Mouse (Mus musculus): ENCODE measurements around the gene 4933427D14Rik. TPM values are rescaled to one million over a fixed set of nuclear protein-coding genes. Genes with fewer than 3 reads are reported as not detected.

4933427D14Rik gene
- total RNA-seq, 2 experiments from 2014 or later, result 8.8 to 9.4 TPM

DNA sequence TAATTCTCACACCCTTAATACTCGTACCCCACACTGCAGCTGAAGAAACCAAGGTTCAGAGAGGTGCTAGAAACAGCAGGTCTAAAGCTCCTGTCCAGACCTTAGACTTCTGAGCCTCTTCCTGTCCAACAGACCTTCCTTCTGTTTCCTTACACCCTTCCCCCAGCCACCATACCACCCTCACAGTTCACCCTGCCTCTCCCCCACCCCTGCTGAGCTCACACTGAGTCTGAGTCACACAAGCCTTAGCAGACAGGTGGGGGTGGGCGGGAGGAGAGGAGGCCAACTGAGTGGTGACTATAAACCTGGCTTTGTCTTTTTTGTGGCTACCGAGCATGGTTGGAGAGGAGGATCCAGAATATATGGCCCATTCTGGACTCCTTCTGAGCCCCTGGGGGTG lies 96.5 kb downstream of the 4933427D14Rik start:
- ATAC-seq (ENCODE audit: poor library complexity, severe bottlenecking), result no peak

GRCm38 (mm10) chr11:72104223-72104622 lies 103.0 kb downstream of the 4933427D14Rik start:
- ATAC-seq (ENCODE audit: poor library complexity, severe bottlenecking), result no peak

Other genes starting within 250 kb of the 4933427D14Rik start
- gene Aipl1, start 169.9 kb downstream of the 4933427D14Rik start, total RNA-seq (2015), result 0.29 and 0.93 TPM in 2 replicates
- 0.37 and 0.77 TPM in 2 replicates for gene Aipl1, start 169.9 kb downstream of the 4933427D14Rik start, total RNA-seq (2017)
- gene Pimreg, start 165.4 kb downstream of the 4933427D14Rik start, total RNA-seq (2015), result 34.0 and 34.1 TPM in 2 replicates
- 16.3 and 17.2 TPM in 2 replicates for gene Pimreg, start 165.4 kb downstream of the 4933427D14Rik start, total RNA-seq (2017)
- not detected in 2 replicates for gene Pitpnm3, start 71.7 kb downstream of the 4933427D14Rik start, total RNA-seq (2015)
- gene Pitpnm3, start 71.7 kb downstream of the 4933427D14Rik start, total RNA-seq (2017), result 0.07 TPM in 1 of 2 replicates, not detected in the other
- gene Gm43951, start 619 bp downstream of the 4933427D14Rik start, total RNA-seq (2015), result not detected in 2 replicates
- gene Gm43951, start 619 bp downstream of the 4933427D14Rik start, total RNA-seq (2017), result 0.11 and 0.24 TPM in 2 replicates
- gene Txndc17, start 88 bp upstream of the 4933427D14Rik start, total RNA-seq (2015), result 137 and 150 TPM in 2 replicates
- gene Txndc17, start 88 bp upstream of the 4933427D14Rik start, total RNA-seq (2017), result 50.6 and 51.3 TPM in 2 replicates
- 15.6 and 26.1 TPM in 2 replicates for gene Med31, start 8.1 kb upstream of the 4933427D14Rik start, total RNA-seq (2015)
- gene Med31, start 8.1 kb upstream of the 4933427D14Rik start, total RNA-seq (2017), result 19.3 and 20.1 TPM in 2 replicates
- not detected in 2 replicates for gene Slc13a5, start 59.8 kb upstream of the 4933427D14Rik start, total RNA-seq (2015)
- not detected in 2 replicates for gene Slc13a5, start 59.8 kb upstream of the 4933427D14Rik start, total RNA-seq (2017)
- gene Xaf1, start 94.2 kb upstream of the 4933427D14Rik start, total RNA-seq (2015), result 57.9 and 72.4 TPM in 2 replicates
- gene Xaf1, start 94.2 kb upstream of the 4933427D14Rik start, total RNA-seq (2017), result 39.8 and 43.3 TPM in 2 replicates
- gene Fbxo39, start 107.0 kb upstream of the 4933427D14Rik start, total RNA-seq (2015), result 0.58 TPM in 1 of 2 replicates, not detected in the other
- gene Fbxo39, start 107.0 kb upstream of the 4933427D14Rik start, total RNA-seq (2017), result 0.11 TPM in 1 of 2 replicates, not detected in the other
- not detected in 2 replicates for gene Tekt1, start 155.0 kb upstream of the 4933427D14Rik start, total RNA-seq (2015)
- not detected in 2 replicates for gene Tekt1, start 155.0 kb upstream of the 4933427D14Rik start, total RNA-seq (2017)
- gene Smtnl2, start 204.3 kb upstream of the 4933427D14Rik start, total RNA-seq (2015), result not detected in 2 replicates
- gene Smtnl2, start 204.3 kb upstream of the 4933427D14Rik start, total RNA-seq (2017), result not detected in 2 replicates
- not detected in 2 replicates for gene Ggt6, start 228.1 kb upstream of the 4933427D14Rik start, total RNA-seq (2015)
- not detected in 2 replicates for gene Ggt6, start 228.1 kb upstream of the 4933427D14Rik start, total RNA-seq (2017)
- gene Mybbp1a, start 233.9 kb upstream of the 4933427D14Rik start, total RNA-seq (2015), result 62.4 and 71.7 TPM in 2 replicates
- gene Mybbp1a, start 233.9 kb upstream of the 4933427D14Rik start, total RNA-seq (2017), result 35.4 and 36.0 TPM in 2 replicates